Mouse (Mus musculus): ENCODE measurements around the gene Parm1. TPM values are rescaled to one million over a fixed set of nuclear protein-coding genes. Genes with fewer than 3 reads are reported as not detected.
A peak's percentile ranks its signal among the peaks of the same experiment; 100 is the strongest.

The Parm1 gene
- polyA plus RNA-seq (2015; fragmentation: Nextera tagmentation; extraction: Ambion mirVana), result 8.5 and 9.4 TPM in 2 replicates

DNA sequence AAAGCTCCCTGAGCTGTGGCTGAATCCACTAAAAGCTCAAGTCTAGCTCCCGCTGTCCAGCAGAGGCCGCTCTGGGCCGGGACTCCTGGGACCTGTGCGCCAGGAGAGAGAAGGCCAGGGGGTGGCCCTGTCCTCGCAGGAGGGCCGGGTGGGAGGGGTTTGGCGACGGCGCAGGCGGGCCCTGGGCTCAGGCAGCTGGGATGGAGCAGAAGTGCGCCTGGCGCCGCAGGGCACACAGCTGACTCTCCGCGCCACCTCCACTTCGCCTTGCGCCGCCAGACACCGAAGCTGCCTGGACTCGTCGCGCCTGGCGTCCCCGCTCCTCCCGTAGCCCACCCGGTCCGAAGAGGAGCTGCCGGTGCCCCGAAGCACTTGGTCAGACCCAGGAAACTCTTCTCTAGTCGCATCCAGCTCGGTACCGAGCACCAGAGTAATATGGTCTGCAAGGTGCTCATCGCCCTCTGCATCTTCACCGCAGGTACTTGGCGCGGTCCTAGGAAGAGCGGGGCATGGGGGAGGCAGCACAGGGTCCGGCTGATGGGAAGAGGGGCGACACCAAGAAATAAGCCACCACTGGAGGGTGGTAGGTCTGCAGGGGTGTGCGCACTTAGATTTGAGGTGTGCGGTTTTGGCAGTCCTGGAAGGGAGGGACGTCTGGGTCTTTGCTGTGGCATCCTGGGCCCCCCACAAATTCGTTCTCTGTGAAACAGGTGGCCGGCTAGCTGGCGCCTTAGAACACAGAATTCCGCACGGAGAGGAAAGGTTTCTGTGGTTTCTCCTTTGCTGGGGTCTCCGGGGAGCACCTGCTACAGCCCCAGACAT is at the start of gene Parm1:
Gene Parm1, plus strand, starts transcription at position 136 of the 822 bp plus-strand sequence.
- ATAC-seq (replicated peaks; ENCODE audit: low FRiP score, low read depth), result peak; percentile 99
- peak within 1 kb of the TSS; percentile 80 for H3K4me2 ChIP-seq (ENCODE audit: low read length)
- H3K9ac ChIP-seq (ENCODE audit: low read depth, low read length), result 0 out of 2 replicates have a peak within 1 kb of the TSS, but pooled peaks have one; percentile 18
- peak; percentile 89 for TF ChIP-seq CTCF (IDR thresholded peaks at IDR 0.05; ENCODE audit: low read depth)
- no peaks in the 10 kb centered on the region for H3K36me3 ChIP-seq (ENCODE audit: insufficient read depth, low read length)
- no peak within 1 kb of the TSS for H3K27ac ChIP-seq
- no peaks in the 10 kb centered on the region for H3K27me3 ChIP-seq (ENCODE audit: insufficient read depth, low read length)
- no peaks in the 10 kb centered on the region for H3K9me3 ChIP-seq (replicated peaks; ENCODE audit: low read length)
- H3K4me3 ChIP-seq (replicated peaks; ENCODE audit: low read depth, low read length), result peak within 1 kb of the TSS; percentile 44
- WGBS, result under 1% methylated on average over 47 of the region's 48 CpGs
- peaks cover 4% of the 10 kb centered on the region; the same call in 1 of the 2 replicates for H3K4me1 ChIP-seq (replicated peaks; ENCODE audit: insufficient read depth, low read length)
- peak; percentile 91 for DNase-seq (ENCODE audit: low spot score)

DNA sequence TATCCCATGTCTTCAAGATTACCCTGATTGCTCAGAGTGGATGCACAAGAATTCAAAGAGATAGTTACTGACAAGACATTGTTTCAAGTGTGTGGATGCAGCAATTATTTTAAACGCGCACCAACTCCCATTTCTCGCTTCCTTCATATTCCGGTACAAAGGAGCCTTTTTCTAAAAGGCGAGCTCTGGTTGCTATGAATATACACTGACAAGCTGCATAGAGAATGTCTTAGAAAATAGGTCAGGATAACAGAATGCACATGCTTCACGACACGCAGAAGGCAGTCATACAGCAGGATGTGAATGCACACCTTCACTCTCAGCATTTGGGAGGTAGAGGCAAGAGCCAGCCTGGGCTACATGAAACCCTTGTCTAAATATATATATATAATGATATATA is 42.2 kb upstream of the Parm1 start:
- ATAC-seq (replicated peaks; ENCODE audit: low FRiP score, low read depth), result no peak
- Histone ChIP-seq H3K36me3 (ENCODE audit: insufficient read depth, low read length) (no peaks in the 10 kb centered on the region), H3K27ac (no peak overlapping the region), H3K27me3 (ENCODE audit: insufficient read depth, low read length) (no peaks in the 10 kb centered on the region), H3K4me1 (replicated peaks; ENCODE audit: insufficient read depth, low read length) (no peaks in the 10 kb centered on the region), H3K9ac (ENCODE audit: low read depth, low read length) (no peak overlapping the region), H3K9me3 (replicated peaks; ENCODE audit: low read length) (no peaks in the 10 kb centered on the region), H3K4me2 (ENCODE audit: low read length) (no peak overlapping the region), H3K4me3 (replicated peaks; ENCODE audit: low read depth, low read length) (no peak overlapping the region)
- DNase-seq (ENCODE audit: low spot score), result no peak
- WGBS, result 96% methylated on average over 7 of the region's 7 CpGs
- TF ChIP-seq CTCF (IDR thresholded peaks at IDR 0.05; ENCODE audit: low read depth), result no peak

DNA sequence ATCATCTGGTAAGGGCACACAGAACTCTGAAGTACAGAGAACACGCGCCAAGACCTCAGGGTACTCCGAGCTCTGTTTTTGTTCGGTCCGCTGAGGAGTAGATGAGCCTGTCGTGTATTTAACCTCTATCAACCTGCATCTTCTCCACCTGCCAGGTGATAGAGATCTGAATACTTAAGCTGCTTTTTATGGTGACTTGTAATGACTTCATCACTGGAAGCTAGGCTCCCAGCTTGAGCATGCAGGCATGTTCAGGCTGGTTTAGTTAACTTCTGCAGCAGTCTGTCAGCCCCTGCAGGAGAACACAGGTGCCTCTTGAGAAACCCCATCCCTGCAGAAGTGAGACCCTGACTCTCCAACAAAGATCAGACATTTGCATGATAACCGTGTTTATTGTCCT is 40.6 kb upstream of the Parm1 start:
- no peak overlapping the region for H3K9ac ChIP-seq (ENCODE audit: low read depth, low read length)
- ATAC-seq (replicated peaks; ENCODE audit: low FRiP score, low read depth) (no peak), DNase-seq (ENCODE audit: low spot score) (no peak)
- 78% methylated on average over 7 of the region's 7 CpGs for WGBS
- no peak for TF ChIP-seq CTCF (IDR thresholded peaks at IDR 0.05; ENCODE audit: low read depth)
- H3K4me2 ChIP-seq (ENCODE audit: low read length), result no peak overlapping the region
- no peaks in the 10 kb centered on the region for H3K9me3 ChIP-seq (replicated peaks; ENCODE audit: low read length)
- no peaks in the 10 kb centered on the region for H3K36me3 ChIP-seq (ENCODE audit: insufficient read depth, low read length)
- H3K27me3 ChIP-seq (ENCODE audit: insufficient read depth, low read length), result no peaks in the 10 kb centered on the region
- H3K27ac ChIP-seq, result no peak overlapping the region
- H3K4me3 ChIP-seq (replicated peaks; ENCODE audit: low read depth, low read length), result no peak overlapping the region
- no peaks in the 10 kb centered on the region for H3K4me1 ChIP-seq (replicated peaks; ENCODE audit: insufficient read depth, low read length)

DNA sequence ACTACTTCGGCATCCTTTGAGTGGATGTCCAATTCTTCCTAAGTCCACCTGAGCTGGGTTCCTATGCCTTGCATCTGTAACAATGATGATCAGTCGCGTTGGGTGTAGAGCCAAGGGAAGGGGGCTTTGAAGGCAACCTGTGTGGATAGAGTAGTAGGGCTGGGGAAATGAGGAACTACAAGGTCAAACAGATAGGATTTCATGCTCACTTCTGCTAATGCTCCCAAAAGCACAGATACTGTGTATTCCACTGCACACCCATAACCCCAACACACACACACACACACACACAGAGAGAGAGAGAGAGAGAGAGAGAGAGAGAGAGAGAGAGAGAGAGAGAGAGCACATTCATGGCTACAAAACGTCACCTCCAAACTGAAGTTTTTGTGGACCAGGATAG is 38.7 kb upstream of the Parm1 start:
- WGBS, result 93% methylated on average over 4 of the region's 4 CpGs
- H3K9ac ChIP-seq (ENCODE audit: low read depth, low read length), result no peak overlapping the region
- no peaks in the 10 kb centered on the region for H3K36me3 ChIP-seq (ENCODE audit: insufficient read depth, low read length)
- ATAC-seq (replicated peaks; ENCODE audit: low FRiP score, low read depth) (no peak), DNase-seq (ENCODE audit: low spot score) (no peak)
- no peak overlapping the region for H3K4me2 ChIP-seq (ENCODE audit: low read length)
- no peaks in the 10 kb centered on the region for H3K9me3 ChIP-seq (replicated peaks; ENCODE audit: low read length)
- TF ChIP-seq CTCF (IDR thresholded peaks at IDR 0.05; ENCODE audit: low read depth), result no peak
- no peak overlapping the region for H3K27ac ChIP-seq
- no peaks in the 10 kb centered on the region for H3K4me1 ChIP-seq (replicated peaks; ENCODE audit: insufficient read depth, low read length)
- no peak overlapping the region for H3K4me3 ChIP-seq (replicated peaks; ENCODE audit: low read depth, low read length)
- no peaks in the 10 kb centered on the region for H3K27me3 ChIP-seq (ENCODE audit: insufficient read depth, low read length)

- Histone ChIP-seq H3K4me2 (ENCODE audit: low read length) (no peak overlapping the region), H3K4me1 (replicated peaks; ENCODE audit: insufficient read depth, low read length) (no peaks in the 10 kb centered on the region), H3K27me3 (ENCODE audit: insufficient read depth, low read length) (no peaks in the 10 kb centered on the region), H3K9ac (ENCODE audit: low read depth, low read length) (no peak overlapping the region), H3K4me3 (replicated peaks; ENCODE audit: low read depth, low read length) (no peak overlapping the region), H3K27ac (no peak overlapping the region), H3K9me3 (replicated peaks; ENCODE audit: low read length) (no peaks in the 10 kb centered on the region), H3K36me3 (ENCODE audit: insufficient read depth, low read length) (no peaks in the 10 kb centered on the region)
- DNase-seq (ENCODE audit: low spot score), result no peak
- WGBS, result 62% methylated on average over 1 of the region's 1 CpGs
- no peak for ATAC-seq (replicated peaks; ENCODE audit: low FRiP score, low read depth)
- no peak for TF ChIP-seq CTCF (IDR thresholded peaks at IDR 0.05; ENCODE audit: low read depth)
Observed at GRCm38 (mm10) chr5:91480129-91480528, 37.3 kb upstream of the Parm1 start.

DNA sequence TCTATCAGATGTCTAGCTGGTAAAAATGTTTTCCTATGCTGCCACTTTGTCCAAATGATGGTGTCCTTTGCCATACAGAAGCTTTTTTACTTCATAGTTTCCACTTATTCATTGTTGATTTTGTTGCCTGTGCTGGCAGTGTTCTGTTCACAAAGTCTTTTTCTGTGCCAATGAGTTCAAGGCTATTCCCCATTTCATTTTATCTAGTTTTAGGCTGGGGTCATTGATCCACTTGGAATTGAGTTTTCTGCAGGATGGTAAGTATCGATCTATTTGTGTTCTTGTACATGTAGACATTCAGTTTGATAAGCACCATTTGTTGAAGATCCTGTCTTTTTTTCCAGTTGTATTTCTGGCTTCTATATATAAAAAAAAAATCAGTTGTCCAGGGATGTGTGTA is 33.1 kb upstream of the Parm1 start:
- H3K36me3 ChIP-seq (ENCODE audit: insufficient read depth, low read length), result no peaks in the 10 kb centered on the region
- no peak for DNase-seq (ENCODE audit: low spot score)
- WGBS, result 88% methylated on average over 1 of the region's 1 CpGs
- no peak overlapping the region for H3K4me2 ChIP-seq (ENCODE audit: low read length)
- H3K9me3 ChIP-seq (replicated peaks; ENCODE audit: low read length), result no peaks in the 10 kb centered on the region
- H3K27ac ChIP-seq, result no peak overlapping the region
- no peak overlapping the region for H3K9ac ChIP-seq (ENCODE audit: low read depth, low read length)
- H3K27me3 ChIP-seq (ENCODE audit: insufficient read depth, low read length), result no peaks in the 10 kb centered on the region
- no peak for ATAC-seq (replicated peaks; ENCODE audit: low FRiP score, low read depth)
- H3K4me3 ChIP-seq (replicated peaks; ENCODE audit: low read depth, low read length), result no peak overlapping the region
- H3K4me1 ChIP-seq (replicated peaks; ENCODE audit: insufficient read depth, low read length), result no peaks in the 10 kb centered on the region
- no peak for TF ChIP-seq CTCF (IDR thresholded peaks at IDR 0.05; ENCODE audit: low read depth)
